Mouse (Mus musculus) erythroblast, embryonic 14.5 days (primary cell): ENCODE data around the gene Scnn1b. TPM values are rescaled to one million over a fixed set of nuclear protein-coding genes. Genes with fewer than 3 reads are reported as not detected.

Experiments used
- H3K27me3 ChIP-seq: 2 replicates; pipeline ENCODE4 v1.6.1; 2012; ENCODE audit warnings: inconsistent platforms; ENCODE audit not compliant: control insufficient read depth
- H3K36me3 ChIP-seq: 2 replicates; pipeline ENCODE4 v1.6.1; 2012; ENCODE audit warnings: mild to moderate bottlenecking, inconsistent platforms; ENCODE audit not compliant: control insufficient read depth
- H3K4me1 ChIP-seq: 2 replicates; pipeline ENCODE4 v1.6.1; 2012; ENCODE audit warnings: inconsistent platforms; ENCODE audit not compliant: control insufficient read depth
- H3K4me3 ChIP-seq: replicated peaks from 2 replicates; pipeline ENCODE3; 2012; ENCODE audit warnings: moderate library complexity, mild to moderate bottlenecking, inconsistent platforms
- H3K9me3 ChIP-seq: 2 replicates; pipeline ENCODE4 v1.6.1; 2012; ENCODE audit warnings: low read length, inconsistent platforms, mixed read lengths; ENCODE audit not compliant: control insufficient read depth
- GATA1 ChIP-seq: IDR thresholded peaks from 2 replicates; pipeline ENCODE4 v1.6.1; 2012; ENCODE audit warnings: low read length, inconsistent platforms, mixed read lengths
- TAL1 ChIP-seq: IDR thresholded peaks from 3 replicates; pipeline ENCODE4 v1.6.1; 2012; ENCODE audit warnings: low read length, inconsistent platforms, mixed read lengths
- polyA plus RNA-seq: library from polyadenylated mRNA; stranded (reverse); fragments of >175 nt; gene quantifications from 2 replicates; pipeline ENCODE4 v1.2.3, GENCODE M21; 2012

Scnn1b gene
- polyA plus RNA-seq, 1 experiment, result not detected

- H3K27me3 ChIP-seq, result peaks cover 6% of the 10 kb centered on the region
- no peak overlapping the region for H3K4me3 ChIP-seq
- H3K4me1 ChIP-seq, result peaks cover 1% of the 10 kb centered on the region; the same call in 1 of the 2 replicates
- H3K9me3 ChIP-seq, result peaks cover 1% of the 10 kb centered on the region; the same call in 1 of the 2 replicates
- TF ChIP-seq GATA1 (no peak), TAL1 (no peak)
- H3K36me3 ChIP-seq, result no peaks in the 10 kb centered on the region
Observed at GRCm38 (mm10) chr7:121899940-121900339, 35.1 kb downstream of the Scnn1b start.

GRCm38 (mm10) chr7:121902757-121903411, 38.0 kb downstream of the Scnn1b start:
- peaks cover 1% of the 10 kb centered on the region; the same call in 1 of the 2 replicates for H3K4me1 ChIP-seq
- H3K36me3 ChIP-seq, result no peaks in the 10 kb centered on the region
- peaks cover 6% of the 10 kb centered on the region for H3K27me3 ChIP-seq
- H3K9me3 ChIP-seq, result peaks cover 2% of the 10 kb centered on the region; the same call in 1 of the 2 replicates
- no peak for TF ChIP-seq TAL1
- no peak for TF ChIP-seq GATA1
- H3K4me3 ChIP-seq, result no peak overlapping the region

- Histone ChIP-seq H3K4me3 (no peak overlapping the region), H3K4me1 (no peaks in the 10 kb centered on the region), H3K36me3 (no peaks in the 10 kb centered on the region), H3K27me3 (no peaks in the 10 kb centered on the region), H3K9me3 (peaks cover 2% of the 10 kb centered on the region; the same call in 1 of the 2 replicates)
- TF ChIP-seq TAL1 (no peak), GATA1 (no peak)
Observed at GRCm38 (mm10) chr7:121906879-121907278, 42.0 kb downstream of the Scnn1b start.

- Histone ChIP-seq H3K9me3 (no peaks in the 10 kb centered on the region), H3K36me3 (no peaks in the 10 kb centered on the region), H3K4me3 (no peak overlapping the region), H3K4me1 (no peaks in the 10 kb centered on the region), H3K27me3 (no peaks in the 10 kb centered on the region)
- TF ChIP-seq TAL1 (no peak), GATA1 (no peak)
Observed at GRCm38 (mm10) chr7:121912250-121912649, 47.4 kb downstream of the Scnn1b start.

- no peak for TF ChIP-seq GATA1
- TF ChIP-seq TAL1, result no peak
- no peaks in the 10 kb centered on the region for H3K4me1 ChIP-seq
- no peak overlapping the region for H3K4me3 ChIP-seq
- H3K9me3 ChIP-seq, result no peaks in the 10 kb centered on the region
- no peaks in the 10 kb centered on the region for H3K27me3 ChIP-seq
- H3K36me3 ChIP-seq, result no peaks in the 10 kb centered on the region
Observed at GRCm38 (mm10) chr7:121913944-121914343, 49.1 kb downstream of the Scnn1b start.

GRCm38 (mm10) chr7:121924361-121924760, 59.5 kb downstream of the Scnn1b start:
- Histone ChIP-seq H3K36me3 (peaks cover 51% of the 10 kb centered on the region), H3K4me3 (no peak overlapping the region), H3K4me1 (no peaks in the 10 kb centered on the region), H3K9me3 (no peaks in the 10 kb centered on the region), H3K27me3 (no peaks in the 10 kb centered on the region)
- no peak for TF ChIP-seq GATA1
- no peak for TF ChIP-seq TAL1

GRCm38 (mm10) chr7:121927882-121928281, 63.0 kb downstream of the Scnn1b start:
- Histone ChIP-seq H3K36me3 (peaks cover 69% of the 10 kb centered on the region), H3K4me1 (no peaks in the 10 kb centered on the region), H3K4me3 (no peak overlapping the region), H3K9me3 (no peaks in the 10 kb centered on the region), H3K27me3 (no peaks in the 10 kb centered on the region)
- TF ChIP-seq TAL1 (no peak), GATA1 (no peak)

- Histone ChIP-seq H3K27me3 (no peaks in the 10 kb centered on the region), H3K36me3 (peaks cover 59% of the 10 kb centered on the region), H3K4me1 (no peaks in the 10 kb centered on the region), H3K9me3 (no peaks in the 10 kb centered on the region), H3K4me3 (no peak overlapping the region)
- no peak for TF ChIP-seq TAL1
- TF ChIP-seq GATA1, result no peak
Observed at GRCm38 (mm10) chr7:121931246-121931645, 66.4 kb downstream of the Scnn1b start.

- no peak overlapping the region for H3K4me3 ChIP-seq
- no peaks in the 10 kb centered on the region for H3K4me1 ChIP-seq
- H3K27me3 ChIP-seq, result no peaks in the 10 kb centered on the region
- peaks cover 57% of the 10 kb centered on the region for H3K36me3 ChIP-seq
- no peaks in the 10 kb centered on the region for H3K9me3 ChIP-seq
- TF ChIP-seq GATA1, result no peak
- TF ChIP-seq TAL1, result no peak
Observed at GRCm38 (mm10) chr7:121933675-121934074, 68.8 kb downstream of the Scnn1b start.
